Mouse (Mus musculus) spleen, postnatal 14 days (tissue): ENCODE data around the gene Mnd1.
A peak's percentile ranks its signal among the peaks of the same experiment; 100 is the strongest.

Experiments used
- DNase-seq, 2 experiments: peaks; one replicate each; pipeline ENCODE4 v3.0.0; 2021 to 2022; ENCODE audit warnings: low spot score in 2 of 2

Gene Mnd1

DNA sequence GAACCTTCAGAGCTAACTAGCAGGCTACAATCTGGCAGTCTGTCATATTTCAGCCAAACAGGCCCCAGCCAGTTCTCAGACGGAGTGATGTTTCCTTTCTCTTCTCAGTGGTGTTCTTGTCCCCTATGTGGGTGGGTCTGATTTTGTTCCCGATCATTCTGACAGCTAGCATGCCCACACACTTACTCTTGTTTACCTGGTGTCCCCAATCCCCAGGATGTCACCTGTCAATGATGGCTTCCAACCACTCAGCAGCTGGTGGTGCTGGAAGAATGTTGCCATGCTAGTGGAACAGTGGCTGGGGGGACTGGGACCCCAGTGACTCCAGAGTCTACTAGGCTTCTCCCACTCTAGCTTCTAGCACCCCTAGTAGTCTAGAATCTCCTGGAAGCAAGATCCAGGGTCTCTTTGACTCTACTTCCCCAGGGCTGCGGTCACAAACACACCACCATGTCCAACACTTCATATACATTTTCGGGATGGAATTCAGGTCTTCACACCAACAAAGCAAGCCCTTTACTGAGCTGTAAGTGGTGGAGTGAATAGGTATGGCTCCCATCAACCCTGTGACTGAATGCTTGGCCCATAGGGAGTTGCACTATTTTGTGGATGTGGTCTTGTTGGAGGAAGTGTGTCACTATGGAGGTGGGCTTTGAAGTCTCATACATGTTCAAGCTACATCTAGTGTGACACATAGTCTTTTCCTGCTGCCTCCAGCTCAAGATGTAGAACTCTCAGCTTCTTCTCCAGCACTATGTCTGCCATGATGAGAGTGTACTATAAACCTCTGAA lies 2.2 kb upstream of the Mnd1 start:
- DNase-seq: no peak

DNA sequence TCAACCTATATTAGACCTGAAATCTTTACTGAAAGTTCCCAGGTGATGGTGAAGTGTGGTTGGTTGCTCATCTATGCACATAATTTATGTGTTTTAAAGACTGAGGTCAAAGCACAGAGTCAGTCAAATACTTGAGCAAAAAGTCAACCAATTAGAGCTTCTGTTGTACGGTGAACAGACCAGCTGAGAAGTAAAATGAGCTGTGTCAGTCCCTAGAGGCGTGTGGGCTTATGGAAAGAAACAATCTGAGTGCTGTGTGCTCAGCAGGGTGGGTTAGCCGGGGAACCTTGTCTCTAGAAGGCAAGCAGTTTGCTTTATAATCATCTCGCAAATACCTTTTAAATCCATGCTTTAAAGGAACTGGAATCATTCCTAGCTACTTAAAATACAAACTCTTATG lies 1.4 kb upstream of the Mnd1 start:
- no peak for DNase-seq

DNA sequence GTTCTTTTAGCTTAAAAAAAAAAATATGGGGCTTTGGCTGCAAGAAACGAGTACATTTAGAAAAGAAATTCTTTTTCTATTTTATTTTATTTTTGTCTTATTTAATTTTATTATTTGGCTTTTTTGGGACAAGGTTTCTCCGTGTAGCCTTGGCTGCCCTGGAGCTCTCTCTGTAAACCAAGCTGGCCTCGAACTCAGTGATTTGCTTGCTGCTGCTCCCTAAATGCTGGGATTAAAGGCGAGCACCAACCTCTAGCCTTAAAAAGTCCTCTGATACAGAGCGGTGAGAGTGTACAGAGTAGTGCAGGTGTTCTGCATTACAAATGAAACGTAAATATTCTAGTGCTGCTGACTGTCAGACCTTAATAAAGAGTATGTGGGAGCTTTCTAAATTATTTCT lies 519 bp upstream of the Mnd1 start:
- no peak for DNase-seq

DNA sequence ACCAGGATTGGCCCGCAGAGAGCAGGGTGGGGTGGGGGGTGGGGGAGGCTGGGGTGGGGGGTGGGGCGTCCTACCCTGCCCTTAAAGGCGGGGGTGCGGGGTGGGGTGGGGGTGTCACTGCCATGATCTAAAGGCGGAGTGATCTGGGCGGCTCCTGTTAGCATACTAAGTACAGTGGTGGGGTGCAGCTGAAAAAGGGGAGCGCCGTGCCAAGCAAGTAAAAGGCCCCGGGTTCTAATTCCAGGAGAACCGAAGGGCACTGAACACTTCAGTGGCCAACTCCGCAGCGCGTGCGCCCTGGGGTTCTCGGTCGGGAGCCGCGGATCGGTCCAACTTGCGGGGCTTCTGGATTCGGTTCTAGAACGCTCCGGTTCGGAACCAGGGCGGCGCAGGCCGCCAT lies 440 bp downstream of the Mnd1 start:
- no peak for DNase-seq

DNA sequence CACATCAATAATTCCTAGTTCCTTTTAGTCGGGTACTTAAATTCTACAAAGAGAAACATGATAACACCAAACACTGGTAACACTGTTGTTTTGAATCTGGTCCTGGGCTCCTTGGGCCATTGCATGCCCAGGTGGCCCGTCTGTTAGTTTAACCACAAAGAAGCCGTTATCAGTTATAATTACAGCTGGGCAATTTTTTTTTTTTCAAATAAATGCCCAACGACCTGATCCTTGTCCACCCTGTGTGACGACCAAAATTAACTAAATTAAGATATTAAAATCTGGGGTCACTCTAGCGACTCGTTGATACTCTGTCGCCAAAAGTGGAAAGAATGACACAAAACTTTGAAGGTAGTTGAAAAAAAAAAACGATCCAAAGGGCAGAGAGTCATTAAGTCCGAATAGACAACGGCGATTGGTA lies 855 bp downstream of the Mnd1 start:
- DNase-seq: no peak

DNA sequence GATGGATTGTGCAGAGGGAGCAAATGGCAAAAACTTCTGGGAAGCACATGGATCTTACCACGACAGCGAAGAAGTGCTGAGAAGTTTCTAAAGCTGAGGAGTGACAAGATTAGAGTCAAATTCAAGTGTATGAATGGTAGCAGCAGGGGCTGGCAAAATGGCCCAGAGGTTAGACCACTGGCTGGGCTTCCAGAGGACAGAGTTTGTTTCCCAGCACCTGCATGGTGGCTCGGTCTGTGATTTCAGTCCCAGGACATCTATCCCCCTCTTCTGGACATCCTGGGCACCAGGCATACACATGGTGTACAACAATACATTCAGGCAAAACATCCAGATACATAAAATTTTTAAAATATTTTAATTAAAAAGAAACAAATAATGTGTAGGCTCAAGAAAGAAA lies 5.8 kb downstream of the Mnd1 start:
- DNase-seq: no peak

DNA sequence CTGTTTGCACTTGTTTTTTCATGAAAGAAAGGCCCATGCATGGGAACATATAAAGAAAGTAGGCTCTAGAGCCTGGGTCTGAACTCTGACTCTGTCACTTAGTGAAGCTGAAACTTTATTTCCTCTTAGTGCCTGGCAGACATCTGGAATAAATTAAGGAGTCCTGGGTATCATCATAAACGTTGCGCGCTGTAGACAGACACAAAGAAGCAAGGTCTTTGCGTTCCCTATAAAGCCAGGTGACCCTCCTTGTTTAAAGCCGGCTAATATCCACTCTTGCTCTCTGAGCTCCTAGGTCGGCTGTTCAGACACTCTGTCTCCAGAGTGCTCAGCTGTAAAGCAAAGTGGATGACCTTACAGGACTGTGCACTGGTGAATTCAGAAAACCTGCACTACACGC lies 14.6 kb downstream of the Mnd1 start:
- no peak for DNase-seq

DNA sequence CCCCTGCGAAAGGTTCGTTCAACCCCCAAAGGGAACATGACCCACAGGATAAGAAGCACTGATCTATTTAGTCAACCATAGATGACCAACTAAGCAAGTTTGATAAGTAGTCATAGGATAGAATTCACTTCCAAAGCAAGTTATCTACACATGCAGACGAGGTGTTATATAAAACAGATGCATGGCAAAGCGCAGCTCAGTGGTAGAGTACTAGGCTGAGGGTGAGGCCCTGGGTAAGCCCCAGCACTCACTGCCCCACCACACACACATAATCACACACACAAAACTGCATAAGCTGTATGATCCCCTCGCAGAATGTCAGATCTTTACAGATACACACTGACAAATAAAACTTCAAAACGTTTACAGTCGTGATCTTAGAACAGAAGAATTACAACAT lies 19.1 kb downstream of the Mnd1 start:
- DNase-seq: no peak

DNA sequence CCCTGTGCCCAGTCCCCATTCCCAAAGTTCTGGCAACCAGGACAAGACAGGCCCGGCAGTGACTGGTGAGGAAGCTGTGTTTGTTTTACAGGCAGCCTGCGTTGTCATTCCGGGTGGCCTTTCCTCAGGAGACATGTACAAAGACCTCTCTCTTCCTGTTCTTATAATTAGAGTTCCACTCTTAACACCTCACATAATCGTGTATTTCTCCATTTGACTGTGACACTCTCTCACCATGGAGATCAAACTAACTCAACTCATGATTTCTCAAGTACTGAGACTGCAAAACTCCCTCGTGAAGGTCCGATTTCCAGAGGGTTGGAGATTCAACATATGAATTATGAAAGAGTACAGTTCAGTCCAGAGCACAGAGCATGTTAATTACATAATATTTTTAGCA lies 19.7 kb downstream of the Mnd1 start:
- no peak for DNase-seq

DNA sequence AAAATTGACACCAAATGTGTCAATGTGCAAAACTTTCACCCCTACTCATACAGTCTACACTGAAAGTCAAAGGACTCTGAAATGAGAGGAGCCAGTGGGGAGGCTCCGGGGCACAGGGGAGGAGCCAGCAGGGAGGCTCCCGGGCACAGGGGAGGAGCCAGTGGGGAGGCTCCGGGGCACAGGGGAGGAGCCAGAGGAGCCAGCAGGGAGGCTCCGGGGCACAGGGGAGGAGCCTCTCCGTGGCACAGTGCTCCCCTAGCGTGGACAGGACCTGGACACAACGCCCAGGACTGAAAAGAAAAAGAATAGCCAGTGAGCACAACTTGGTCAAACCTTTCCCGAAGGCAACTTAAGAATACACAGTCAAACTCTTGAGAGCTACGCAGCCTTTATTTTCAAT lies 20.2 kb downstream of the Mnd1 start:
- DNase-seq: peak; percentile 14 to 23

DNA sequence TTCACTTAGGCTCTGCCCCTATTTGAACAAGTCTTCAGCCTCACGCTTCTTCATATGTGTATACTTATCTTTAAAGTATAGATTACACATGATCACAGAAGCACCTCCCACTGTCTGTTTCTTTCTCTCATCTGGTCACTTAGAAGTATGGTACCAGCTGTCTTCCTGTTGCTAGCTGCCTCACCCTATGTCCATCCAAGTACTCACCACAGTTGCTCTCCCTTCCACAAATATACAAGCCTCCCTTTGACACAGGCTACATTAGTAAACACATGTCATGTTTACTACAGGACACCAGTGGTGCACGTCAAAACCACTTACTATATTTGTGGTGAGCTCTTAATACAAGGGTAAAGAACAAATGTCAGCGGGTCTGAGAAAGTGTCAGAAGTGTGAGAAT lies 24.2 kb downstream of the Mnd1 start:
- DNase-seq: no peak

DNA sequence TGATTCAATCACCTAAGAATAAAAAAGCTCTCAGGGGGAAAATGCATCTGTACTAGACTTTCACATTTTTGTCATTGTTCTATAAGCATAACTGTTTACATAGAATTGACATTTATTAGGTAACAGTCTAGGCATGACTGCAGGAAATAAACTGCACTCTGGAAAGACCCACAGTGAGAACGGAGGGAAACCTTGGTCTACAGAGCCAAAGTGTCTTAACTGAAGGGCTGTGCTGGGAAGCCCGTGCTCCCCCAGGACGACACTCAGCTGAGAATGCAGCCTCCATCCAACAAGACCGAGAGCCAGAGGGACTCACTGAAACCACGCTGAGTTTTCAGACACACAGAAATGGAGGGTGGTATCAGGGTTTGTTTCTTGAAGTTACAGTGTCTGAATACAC lies 24.8 kb downstream of the Mnd1 start:
- no peak for DNase-seq

DNA sequence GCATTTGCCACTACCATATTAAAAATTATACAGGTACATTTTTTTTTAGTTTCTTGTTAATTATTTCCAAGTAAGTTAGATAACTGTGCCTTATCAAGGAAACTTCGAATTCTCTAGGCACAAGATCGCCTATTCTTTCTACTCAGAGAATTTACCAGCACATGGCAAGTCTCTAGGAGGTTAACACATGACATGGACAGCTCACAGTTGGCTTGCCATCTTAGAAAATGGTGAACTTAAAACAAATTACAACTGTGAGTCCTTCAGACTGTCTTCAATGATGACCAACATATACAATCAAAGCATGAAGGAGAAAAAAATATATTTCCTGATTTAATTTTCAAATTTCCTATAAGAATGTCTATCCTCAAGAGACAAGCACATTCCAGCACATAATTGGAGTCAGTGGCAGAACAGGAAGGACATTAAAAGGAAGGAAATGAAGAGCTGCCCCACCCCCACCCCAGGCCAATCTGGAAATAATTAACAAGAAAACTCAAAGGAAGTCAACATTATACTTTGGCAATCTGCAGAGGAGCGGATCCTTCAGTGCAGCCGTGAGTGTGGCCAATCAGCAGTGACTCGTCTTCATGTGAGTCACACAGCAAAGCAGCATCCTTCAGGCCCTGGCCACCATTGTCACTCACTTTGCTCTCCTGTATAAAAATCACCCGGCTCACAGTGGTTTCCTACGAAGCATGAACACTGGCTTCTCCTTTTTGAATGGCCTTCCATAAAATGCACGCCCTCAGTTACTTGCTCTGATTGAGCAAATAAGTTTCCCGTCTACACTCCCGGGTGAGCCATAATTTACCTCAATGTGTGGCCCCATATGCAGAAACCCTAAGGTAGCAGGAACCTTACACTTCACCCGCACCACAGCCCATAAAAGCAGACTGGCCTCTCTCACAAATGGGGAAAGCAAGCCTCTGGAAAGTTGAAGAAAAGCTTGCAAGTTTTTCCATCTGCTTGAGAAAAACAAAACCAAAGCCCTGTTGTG lies 26.4 kb downstream of the Mnd1 start:
- DNase-seq: no peak

DNA sequence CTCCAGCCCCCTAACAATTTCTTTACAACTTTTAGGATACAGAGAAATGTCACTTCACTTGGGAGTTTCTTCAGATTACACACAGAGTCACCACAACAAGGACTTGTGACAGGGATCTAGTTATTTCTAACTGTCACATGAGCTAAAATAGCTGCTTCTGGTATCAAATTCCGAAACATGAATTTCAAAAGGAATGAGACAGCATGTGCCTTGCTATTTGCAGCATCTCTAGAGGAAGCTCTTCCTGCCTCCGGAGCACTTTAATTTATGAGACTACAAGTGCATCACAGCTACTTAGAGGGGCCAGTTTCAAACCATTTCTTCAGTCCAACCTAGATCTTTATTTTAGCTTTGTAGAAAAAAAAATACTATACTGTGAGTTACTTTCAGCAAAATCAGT lies 28.2 kb downstream of the Mnd1 start:
- DNase-seq: no peak

DNA sequence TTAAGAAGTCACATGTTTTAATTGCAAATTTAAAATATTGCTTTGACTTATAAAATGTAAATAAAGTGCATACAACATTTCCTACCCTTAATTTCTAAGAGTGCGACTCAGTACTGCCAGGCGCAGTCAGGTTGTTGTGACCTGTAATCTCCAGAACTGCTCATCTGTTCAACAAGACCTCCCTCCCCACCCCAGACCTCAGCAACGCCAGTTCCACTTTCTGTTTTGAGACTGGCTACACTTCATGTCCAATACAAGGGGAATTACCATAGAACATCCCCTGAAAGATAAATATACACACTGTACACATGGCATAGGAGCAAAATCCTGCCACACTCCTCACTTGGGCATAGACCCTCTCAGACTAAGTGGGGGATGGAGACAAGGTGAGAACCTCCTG lies 28.9 kb downstream of the Mnd1 start:
- DNase-seq: no peak

DNA sequence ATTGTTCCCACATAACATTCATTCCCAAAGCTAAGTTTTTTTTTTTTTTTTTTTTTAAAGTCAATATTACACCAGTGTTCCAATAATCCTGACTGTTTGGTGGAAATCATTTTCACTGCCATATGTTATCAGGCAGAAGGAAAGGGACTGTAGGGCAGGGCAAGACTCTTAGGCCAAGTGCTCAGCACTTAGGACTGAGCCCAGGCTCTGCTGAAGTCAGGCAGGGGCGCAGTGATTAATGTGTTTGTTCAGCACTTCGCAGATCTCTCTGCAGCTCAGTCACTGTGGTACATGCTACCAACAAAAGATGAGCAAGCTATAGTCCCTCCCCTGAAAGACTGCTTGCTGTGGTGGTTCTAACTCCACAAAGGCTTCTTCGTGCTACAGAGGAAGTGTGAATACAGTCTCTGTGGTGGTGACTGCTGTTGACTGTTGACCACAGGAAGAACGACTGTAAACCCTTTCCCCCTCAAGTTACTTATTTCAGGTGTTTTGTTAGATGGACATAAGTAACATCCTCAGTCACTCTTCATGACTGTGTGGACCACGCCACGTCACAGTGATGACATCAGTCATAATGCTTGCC lies 29.8 kb downstream of the Mnd1 start:
- no peak for DNase-seq

DNA sequence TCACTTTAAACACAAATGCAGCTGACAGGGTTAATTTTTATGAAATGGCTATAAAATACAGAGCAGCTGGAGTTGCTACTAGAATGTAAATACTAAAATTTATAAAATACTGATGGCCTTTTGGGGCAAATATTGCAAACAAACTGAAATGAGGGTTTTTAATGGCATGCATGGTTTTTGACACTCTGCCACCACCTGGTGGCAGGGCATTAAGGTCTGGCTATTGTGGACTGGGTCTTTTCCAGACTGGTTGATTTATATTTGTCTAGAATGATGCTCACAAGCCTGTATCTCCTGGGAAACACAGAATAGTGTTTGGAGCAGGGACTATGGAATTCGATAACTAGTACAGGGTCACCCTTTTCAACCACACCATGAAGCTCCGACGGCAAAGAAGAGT lies 32.1 kb downstream of the Mnd1 start:
- peak in 1 of 2 experiments; percentile 17 for DNase-seq

DNA sequence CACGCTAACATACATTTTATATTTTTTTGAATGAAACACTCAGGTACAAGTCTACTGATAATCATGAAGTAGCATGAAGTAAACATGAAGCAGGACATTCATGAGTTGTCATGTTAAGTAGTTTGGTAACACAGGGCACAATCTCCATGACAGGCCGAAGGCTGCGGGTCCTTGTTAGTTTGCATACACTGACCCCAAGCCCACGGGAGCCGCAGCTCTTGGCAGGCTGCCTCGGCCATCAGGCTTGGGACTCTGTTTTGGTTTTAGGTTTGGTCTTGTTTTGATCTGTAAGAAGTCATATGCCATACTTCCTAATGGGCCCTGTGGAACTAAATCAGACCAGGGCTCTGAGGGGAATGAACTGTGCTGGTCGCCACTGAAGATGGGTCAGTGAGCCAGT lies 36.9 kb downstream of the Mnd1 start:
- DNase-seq: no peak

DNA sequence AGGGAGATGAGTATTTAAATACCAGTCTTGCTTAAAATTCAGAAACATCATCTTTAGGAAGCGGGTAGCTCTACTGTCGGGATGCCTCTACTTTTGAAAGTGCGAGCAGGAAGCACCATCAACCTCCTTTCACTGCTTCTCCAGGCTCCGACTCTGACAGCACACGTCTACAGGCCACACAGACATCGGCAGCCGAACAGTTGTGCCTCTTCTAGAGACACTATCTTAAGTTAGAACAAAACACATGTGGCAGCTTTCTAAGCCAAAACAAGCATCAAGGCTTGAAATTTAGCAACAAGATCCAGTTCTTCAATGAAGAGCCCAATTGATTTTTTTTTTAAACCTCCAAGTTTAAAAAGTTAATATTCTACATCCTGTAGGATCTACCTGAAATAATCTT lies 37.4 kb downstream of the Mnd1 start:
- DNase-seq: no peak

DNA sequence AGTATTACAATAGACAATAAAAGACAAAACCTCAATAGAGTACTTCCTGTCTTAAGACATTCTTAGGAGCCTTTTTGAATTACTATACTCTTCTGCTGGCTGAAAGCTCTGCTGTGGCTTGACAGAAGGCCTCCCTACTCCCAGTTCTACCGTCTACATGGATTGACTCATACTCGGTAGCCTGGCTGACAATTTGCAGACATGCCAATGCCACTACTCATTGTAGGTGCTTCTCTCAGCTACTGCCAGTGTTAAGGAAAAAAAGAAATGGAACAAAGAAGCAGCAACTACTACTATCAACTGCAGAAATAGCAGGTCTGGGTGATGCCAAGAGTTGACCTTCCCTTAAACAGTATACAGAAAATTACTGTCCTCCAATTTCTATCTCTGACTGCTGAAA lies 47.0 kb downstream of the Mnd1 start:
- no peak for DNase-seq

DNA sequence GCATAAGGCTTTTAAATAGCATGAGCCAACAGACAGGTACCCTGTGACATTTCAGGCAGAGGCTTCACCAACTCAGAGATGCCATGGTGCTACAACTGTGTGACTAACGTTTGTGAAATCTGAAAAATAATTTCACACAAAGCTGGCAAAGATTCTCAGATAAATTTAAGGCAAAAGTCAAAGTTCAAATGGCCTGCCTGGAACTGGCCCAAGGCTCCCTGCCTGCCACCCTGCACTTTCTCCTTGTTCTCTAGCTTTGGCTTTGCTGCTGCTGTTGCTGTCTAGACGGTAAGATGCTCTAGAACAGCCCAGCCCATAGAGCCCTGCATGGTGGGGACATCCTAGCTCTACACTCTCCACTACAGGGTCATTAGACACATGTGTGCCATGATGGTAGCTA lies 49.5 kb downstream of the Mnd1 start:
- DNase-seq: no peak

DNA sequence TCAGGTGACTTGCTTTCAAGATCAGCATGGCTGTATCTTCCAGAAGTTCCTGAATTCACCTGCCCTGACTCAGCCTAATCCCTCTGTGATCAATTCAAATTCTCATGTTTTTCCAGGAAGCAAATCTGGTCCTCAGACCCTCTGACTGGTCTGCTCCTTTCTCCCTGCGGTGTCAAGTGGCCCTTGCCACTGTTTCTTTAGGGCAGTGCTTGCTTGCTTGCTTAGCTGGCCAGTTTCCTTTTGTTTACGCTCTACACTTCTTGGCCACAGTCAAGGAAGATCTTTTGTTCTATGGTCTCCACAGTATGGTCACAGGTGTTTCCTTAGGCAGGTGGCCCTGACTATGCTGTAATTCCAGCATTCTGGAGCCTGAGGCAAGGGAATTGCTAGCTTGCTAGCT lies 52.0 kb downstream of the Mnd1 start:
- no peak for DNase-seq

DNA sequence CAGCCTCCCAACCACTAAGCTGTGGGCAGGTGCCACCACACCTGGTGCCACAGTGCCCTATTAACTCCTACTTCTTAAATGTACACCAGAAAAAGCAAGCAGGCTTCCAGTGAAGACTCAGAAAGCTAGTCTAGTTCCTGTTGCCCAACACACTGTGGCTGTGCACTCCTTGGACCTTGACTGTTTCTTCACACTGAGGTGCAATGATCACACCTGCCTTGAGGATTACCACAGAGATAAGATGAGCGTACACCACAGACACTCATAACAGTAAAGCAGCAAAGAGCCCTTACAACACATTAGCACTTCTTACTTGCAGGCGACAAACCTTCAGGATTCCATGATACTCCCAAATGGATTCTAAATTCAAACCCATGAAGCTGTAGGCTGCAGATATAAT lies 62.7 kb downstream of the Mnd1 start:
- DNase-seq: no peak
